9 mouse cellular contexts compared by ENCODE assay signal in genomic region chr6:33681778-33682640, GRCm38 (mm10).
DNase-seq lines count a peak whose midpoint lies in the region; ATAC-seq and TF ChIP-seq lines count a peak whose summit lies in the region.
"Had no signal": no experiment of that assay in that cellular context is flagged by ENCODE, and none has a peak within 500 bp of the region (broad histone marks: within the 10 kb centered on the region; RNA-seq: fewer than 3 reads in every experiment).

No protein-coding gene starts in this region.

- TF ChIP-seq EP300 in lung, postnatal 0 days (IDR thresholded peaks at IDR 0.05), result no peak

- peak; percentile 68 for TF ChIP-seq CTCF in lung, postnatal 0 days (IDR thresholded peaks at IDR 0.05)

- H3K36me3 ChIP-seq in embryonic facial prominence, embryonic 13.5 days, result no peaks in the 10 kb centered on the region
- no peaks in the 10 kb centered on the region for H3K36me3 ChIP-seq in lung, postnatal 0 days (ENCODE audit: insufficient read depth, low read length)
- H3K36me3 ChIP-seq: limb, embryonic 12.5 days had no signal

- peak; percentile 70 for DNase-seq in kidney, postnatal 10 days
- DNase-seq in kidney, adult 11 months, result no peak
- peak; percentile 23 for DNase-seq in adrenal gland, postnatal 25 days
- DNase-seq in kidney, postnatal 25 days, result peak; percentile 37 to 38
- DNase-seq in lung, postnatal 0 days (ENCODE audit: low spot score), result peak; percentile 36
- DNase-seq in right cerebral cortex, postnatal 10 days (ENCODE audit: low spot score in 2 of 2), result peak; percentile 78 to 80
- no peak for DNase-seq in spleen, adult 12 weeks (ENCODE audit: low spot score)

- H3K9me3 ChIP-seq in embryonic facial prominence, embryonic 13.5 days, result no peaks in the 10 kb centered on the region
- H3K9me3 ChIP-seq in lung, postnatal 0 days (ENCODE audit: low read length), result no peaks in the 10 kb centered on the region
- H3K9me3 ChIP-seq: limb, embryonic 12.5 days had no signal

- no peaks in the 10 kb centered on the region for H3K27me3 ChIP-seq in embryonic facial prominence, embryonic 13.5 days
- H3K27me3 ChIP-seq in lung, postnatal 0 days (replicated peaks; ENCODE audit: insufficient read depth, low read length), result no peaks in the 10 kb centered on the region
- H3K27me3 ChIP-seq: limb, embryonic 12.5 days had no signal

- no peak for ATAC-seq in embryonic facial prominence, embryonic 13.5 days (ENCODE audit: insufficient number of reproducible peaks, insufficient read depth, low FRiP score, low TSS enrichment, low read depth)
- no peak for ATAC-seq in lung, postnatal 0 days

- peaks cover 8% of the 10 kb centered on the region; the same call in 1 of the 2 replicates for H3K4me1 ChIP-seq in embryonic facial prominence, embryonic 13.5 days
- no peaks in the 10 kb centered on the region for H3K4me1 ChIP-seq in lung, postnatal 0 days (ENCODE audit: insufficient read depth, low read depth, low read length)

- no peak overlapping the region for H3K27ac ChIP-seq in embryonic facial prominence, embryonic 13.5 days
- H3K27ac ChIP-seq in lung, postnatal 0 days (ENCODE audit: low read length), result no peak overlapping the region
- H3K27ac ChIP-seq: limb, embryonic 12.5 days had no signal

- 0 out of 2 replicates have a peak overlapping the region, but pooled peaks have one; percentile 2 for H3K9ac ChIP-seq in embryonic facial prominence, embryonic 13.5 days
- H3K9ac ChIP-seq in lung, postnatal 0 days (replicated peaks; ENCODE audit: low read depth), result no peak overlapping the region
- H3K9ac ChIP-seq: limb, embryonic 12.5 days had no signal

- H3K4me3 ChIP-seq in embryonic facial prominence, embryonic 13.5 days, result no peak overlapping the region
- H3K4me3 ChIP-seq in lung, postnatal 0 days (ENCODE audit: low read depth, low read length), result no peak overlapping the region
- H3K4me3 ChIP-seq: limb, embryonic 12.5 days had no signal

- no peak overlapping the region for H3K4me2 ChIP-seq in embryonic facial prominence, embryonic 13.5 days
- H3K4me2 ChIP-seq in lung, postnatal 0 days (replicated peaks; ENCODE audit: low read depth, low read length), result no peak overlapping the region
- H3K4me2 ChIP-seq: limb, embryonic 12.5 days had no signal

- 46% methylated on average over 10 of the region's 10 CpGs for WGBS in embryonic facial prominence, embryonic 13.5 days
- WGBS in lung, postnatal 0 days, result 48% methylated on average over 10 of the region's 10 CpGs

Comparison
In these comparisons a context has a peak if more than half of its experiments do, and no peak if none do; other contexts are left out.
1. DNase-seq: peak in kidney, postnatal 10 days (single experiment), adrenal gland, postnatal 25 days (single experiment), kidney, postnatal 25 days (2 of 2), lung, postnatal 0 days (single experiment) and right cerebral cortex, postnatal 10 days (2 of 2); none in kidney, adult 11 months (single experiment) and spleen, adult 12 weeks (single experiment).